Mouse (Mus musculus) ES-E14 (cell line): Measurements from ENCODE around the gene Ski. TPM values are rescaled to one million over a fixed set of nuclear protein-coding genes. Genes with fewer than 3 reads are reported as not detected.

Experiments
- DNase-seq: peaks from one replicate; pipeline ENCODE4 v3.0.0-alpha.2; 2013; ENCODE audit warnings: low read depth, low spot score
- H3K27ac ChIP-seq: 2 replicates; pipeline ENCODE4 v1.5.1; 2012; ENCODE audit warnings: low read depth, mild to moderate bottlenecking, low read length, moderate library complexity, mixed read lengths; ENCODE audit not compliant: poor library complexity, insufficient read depth, severe bottlenecking
- H3K36me3 ChIP-seq: 2 replicates; pipeline ENCODE4 v1.6.1; 2012; ENCODE audit warnings: mild to moderate bottlenecking, low read length, moderate library complexity, mixed read lengths; ENCODE audit not compliant: control insufficient read depth, poor library complexity, insufficient read depth, severe bottlenecking
- H3K4me1 ChIP-seq, 2 experiments: fragments of 150-350 bp in 1 of 2; sonication (generic) in 1 of 2; 2 replicates each; pipeline ENCODE4 v1.6.1; 2012; ENCODE audit warnings: low read length in 2 of 2, mild to moderate bottlenecking in 1 of 2, mixed read lengths in 1 of 2; ENCODE audit not compliant: control insufficient read depth in 2 of 2, insufficient read depth in 2 of 2, poor library complexity in 1 of 2
- H3K4me3 ChIP-seq, 2 experiments: fragments of 150-350 bp in 1 of 2; sonication (generic) in 1 of 2; 2 replicates each; pipeline ENCODE4 v1.5.1; 2012; ENCODE audit warnings: low read length in 2 of 2, low read depth in 1 of 2, mild to moderate bottlenecking in 1 of 2, mixed read lengths in 1 of 2; ENCODE audit not compliant: insufficient read depth in 1 of 2, poor library complexity in 1 of 2, severe bottlenecking in 1 of 2
- H3K9ac ChIP-seq: 2 replicates; pipeline ENCODE4 v1.6.1; 2012; ENCODE audit warnings: low read depth, mild to moderate bottlenecking, low read length, mixed read lengths; ENCODE audit not compliant: poor library complexity, insufficient read depth, severe bottlenecking
- H3K9me3 ChIP-seq: fragments of 150-350 bp; sonication (generic); 2 replicates; pipeline ENCODE4 v1.6.1; 2012; ENCODE audit warnings: low read depth, mild to moderate bottlenecking, low read length; ENCODE audit not compliant: control insufficient read depth, insufficient read depth
- CHD2 ChIP-seq: IDR thresholded peaks from 2 replicates; pipeline ENCODE4 v1.6.1; 2014; ENCODE audit warnings: mild to moderate bottlenecking, low read depth, low read length, inconsistent platforms
- HCFC1 ChIP-seq: IDR thresholded peaks from 2 replicates; pipeline ENCODE4 v1.6.1; 2012; ENCODE audit warnings: low read length, inconsistent platforms, borderline replicate concordance; ENCODE audit not compliant: insufficient read depth
- MAFK ChIP-seq: IDR thresholded peaks from 2 replicates; pipeline ENCODE4 v1.6.1; 2014; ENCODE audit warnings: mild to moderate bottlenecking, low read depth, low read length, inconsistent platforms; ENCODE audit not compliant: insufficient read depth
- ZC3H11A ChIP-seq: IDR thresholded peaks from 2 replicates; pipeline ENCODE4 v1.6.1; 2012; ENCODE audit warnings: low read depth, mild to moderate bottlenecking, inconsistent platforms, low read length, borderline replicate concordance
- ZNF384 ChIP-seq: IDR thresholded peaks from 2 replicates; pipeline ENCODE4 v1.6.1; 2012; ENCODE audit warnings: low read depth, low read length, inconsistent platforms
- in situ Hi-C, 2 experiments: fragments of 600-800 bp; cut with MboI; formaldehyde crosslinking; loops; one replicate each; pipeline ENCODE4 v1.15.1; 2025; ENCODE audit warnings: low sequenced_read_pairs in 2 of 2, inconsistent platforms in 1 of 2; ENCODE audit not compliant: unreplicated experiment in 2 of 2
- total RNA-seq: library from RNA; depleted of rRNA; stranded (reverse); fragments of 300-350 nt; gene quantifications from 2 replicates; pipeline ENCODE4 v1.2.3, GENCODE M21; 2012

Ski gene
- total RNA-seq, 1 experiment, result 30.2 TPM

GRCm38 (mm10) chr4:155239494-155239893 is 17.1 kb upstream of the Ski start:
- Histone ChIP-seq H3K9me3 (no peaks in the 10 kb centered on the region), H3K36me3 (no peaks in the 10 kb centered on the region), H3K4me3 (no peak overlapping the region), H3K4me1 (peaks cover 2 to 4% of the 10 kb centered on the region in 2 experiments; a peak in 2 of 4 replicates), H3K9ac (no peak overlapping the region), H3K27ac (no peak overlapping the region)
- in situ Hi-C loops, result loop anchor here in 1 of 2 experiments (25.0 kb wide), 1 partner anchor 352 kb away; the partner anchor contains the start of gene Fam213b
- TF ChIP-seq CHD2 (no peak), ZNF384 (no peak), MAFK (no peak), ZC3H11A (no peak), HCFC1 (no peak)
- DNase-seq, result no peak

GRCm38 (mm10) chr4:155238276-155238675 is 15.9 kb upstream of the Ski start:
- no peak overlapping the region for H3K27ac ChIP-seq
- no peak overlapping the region for H3K9ac ChIP-seq
- in situ Hi-C loops, result loop anchor here in 1 of 2 experiments (25.0 kb wide), 1 partner anchor 351 kb away; the partner anchor contains the start of gene Fam213b
- peaks cover 2 to 5% of the 10 kb centered on the region in 2 experiments; a peak in 2 of 4 replicates for H3K4me1 ChIP-seq
- H3K4me3 ChIP-seq, result no peak overlapping the region
- no peak for DNase-seq
- H3K36me3 ChIP-seq, result no peaks in the 10 kb centered on the region
- no peaks in the 10 kb centered on the region for H3K9me3 ChIP-seq
- TF ChIP-seq HCFC1 (no peak), ZC3H11A (no peak), CHD2 (no peak), ZNF384 (no peak), MAFK (no peak)

GRCm38 (mm10) chr4:155236737-155237385 is 14.5 kb upstream of the Ski start:
- no peak overlapping the region for H3K4me3 ChIP-seq
- H3K36me3 ChIP-seq, result no peaks in the 10 kb centered on the region
- no peak overlapping the region for H3K27ac ChIP-seq
- H3K4me1 ChIP-seq, result peaks cover 2 to 5% of the 10 kb centered on the region in 2 experiments; a peak in 2 of 4 replicates
- H3K9me3 ChIP-seq, result no peaks in the 10 kb centered on the region
- TF ChIP-seq CHD2 (no peak), ZC3H11A (no peak), ZNF384 (no peak), MAFK (no peak), HCFC1 (no peak)
- in situ Hi-C loops, result loop anchor here in 1 of 2 experiments (25.0 kb wide), 1 partner anchor 350 kb away; the partner anchor contains the start of gene Fam213b
- H3K9ac ChIP-seq, result no peak overlapping the region
- DNase-seq, result no peak

- H3K4me1 ChIP-seq, result peaks cover 2 to 5% of the 10 kb centered on the region in 2 experiments; a peak in 2 of 4 replicates
- peak; percentile 69 for DNase-seq
- H3K4me3 ChIP-seq, result peak overlapping the region; percentile 56 to 66
- peak overlapping the region; percentile 66 for H3K9ac ChIP-seq
- no peak overlapping the region for H3K27ac ChIP-seq
- no peaks in the 10 kb centered on the region for H3K9me3 ChIP-seq
- no peak for TF ChIP-seq ZC3H11A
- in situ Hi-C loops, result loop anchor here in 1 of 2 experiments (25.0 kb wide), 1 partner anchor 348 kb away; the partner anchor contains the start of gene Fam213b
- H3K36me3 ChIP-seq, result no peaks in the 10 kb centered on the region
Observed at GRCm38 (mm10) chr4:155235311-155236119, 13.1 kb upstream of the Ski start.
